Mouse (Mus musculus) heart, adult 2 months (tissue): ENCODE results near the gene Etv5.

ENCODE experiments used
- CTCF ChIP-seq: fragments of 200-600 bp; IDR thresholded peaks from 2 replicates; pipeline ENCODE4 v1.8.1; 2022; ENCODE audit warnings: antibody characterized with exemption, mild to moderate bottlenecking, moderate library complexity
- EP300 ChIP-seq: fragments of 200-500 bp; IDR thresholded peaks from 2 replicates; pipeline ENCODE4 v1.6.1; 2011; ENCODE audit warnings: low read depth, low read length, control low read depth; ENCODE audit not compliant: insufficient read depth

GRCm38 (mm10) chr16:22374898-22375297 lies 64.6 kb downstream of the Etv5 start:
- TF ChIP-seq CTCF, result peak; percentile 57
- TF ChIP-seq EP300, result no peak
